Mouse (Mus musculus): ENCODE measurements around the gene Sval3.

DNA sequence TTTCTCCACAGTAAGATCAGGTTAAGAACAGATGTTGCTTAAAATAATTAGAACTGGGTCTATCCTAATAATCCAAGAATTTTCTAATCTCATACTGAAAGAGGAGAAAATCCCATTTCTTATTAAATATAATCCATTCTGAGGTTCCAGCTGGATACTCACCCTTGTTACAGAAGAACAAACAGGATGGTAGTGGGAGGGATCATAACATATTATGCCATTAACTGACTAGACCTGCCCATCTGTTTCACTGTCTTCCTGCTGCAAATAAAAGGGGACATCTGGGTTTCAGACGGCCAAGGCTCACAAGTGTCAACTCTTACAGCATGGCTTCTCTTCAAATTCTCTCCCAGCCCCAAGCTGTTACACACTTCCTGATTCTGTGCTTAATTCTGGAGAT, 16.6 kb upstream of the Sval3 start, which contains the start of gene Sval1:
- TF ChIP-seq POLR2A (IDR thresholded peaks at IDR 0.05; ENCODE audit: insufficient read depth, low read depth, low read length) (no peak), CTCF (IDR thresholded peaks at IDR 0.05; ENCODE audit: insufficient read depth, low read depth, low read length) (no peak)

Data from olfactory bulb, adult 2 months (tissue).